Mouse (Mus musculus): ENCODE measurements at regions not wholly inside any gene's neighbourhood (a gene's known extent, or its start where the extent isn't known, plus 50 kb on each side); places are given as distances from the start of the nearest gene placed in this dataset.
"Not testable (repeated sequence)": the region's sequence is repeated elsewhere in the genome, so short reads cannot be mapped to it uniquely, and the experiment has no call there.

DNA sequence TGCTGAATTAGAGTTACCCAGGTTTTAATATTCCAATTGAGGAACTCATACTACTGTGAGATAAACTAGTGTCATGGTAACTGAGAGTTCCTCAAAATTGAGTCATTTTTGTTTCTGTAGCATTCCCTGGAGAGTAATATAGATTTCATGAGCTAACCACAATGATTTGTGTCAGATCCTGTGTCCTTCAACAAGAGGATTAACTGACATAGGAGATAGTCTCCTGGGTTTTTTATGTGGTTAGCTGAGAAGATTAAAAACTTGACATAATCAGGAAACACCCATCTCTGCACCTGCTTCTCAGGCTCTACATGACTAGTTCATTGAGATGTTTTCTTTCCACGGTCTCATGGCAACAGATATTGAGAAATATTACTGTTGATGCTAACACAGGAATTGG is 1001.2 kb downstream of the Adam6a start:
- not testable (repeated sequence) for TF ChIP-seq POLR2A (IDR thresholded peaks at IDR 0.05; ENCODE audit: low read depth, low read length); CTCF (IDR thresholded peaks at IDR 0.05; ENCODE audit: extremely low read depth, insufficient read depth, insufficient read length, insufficient replicate concordance)
